Mouse (Mus musculus) adipocyte (in vitro differentiated cells): ENCODE measurements at regions not wholly inside any gene's neighbourhood (a gene's known extent, or its start where the extent isn't known, plus 50 kb on each side); places are given as distances from the start of the nearest gene placed in this dataset.
"Not testable (repeated sequence)": the region's sequence is repeated elsewhere in the genome, so short reads cannot be mapped to it uniquely, and the experiment has no call there.

ENCODE experiments used
- DNase-seq: peaks from one replicate; pipeline ENCODE4 v3.0.0-alpha.2; 2016; ENCODE audit warnings: low spot score

DNA sequence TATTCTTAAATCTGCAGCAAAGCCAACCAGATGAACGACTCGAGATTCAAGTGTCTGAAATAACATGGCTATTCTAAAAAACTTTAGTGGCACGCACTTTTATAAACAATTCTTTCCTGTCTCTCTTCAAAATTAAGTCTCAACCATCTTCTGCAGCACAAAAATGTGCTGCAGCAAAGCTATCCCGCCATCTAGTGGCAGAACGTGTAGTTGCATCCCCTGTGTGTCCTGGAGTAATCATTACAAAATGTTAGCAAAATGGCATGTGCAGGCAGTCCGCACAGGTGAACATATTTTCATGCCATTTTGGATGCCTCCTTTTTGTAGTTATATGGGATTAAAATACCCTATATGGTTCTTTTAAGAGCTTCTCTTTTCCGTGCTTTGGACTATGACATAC is 293.1 kb upstream of the Slc7a14 start:
- peak; percentile 85 for DNase-seq

DNA sequence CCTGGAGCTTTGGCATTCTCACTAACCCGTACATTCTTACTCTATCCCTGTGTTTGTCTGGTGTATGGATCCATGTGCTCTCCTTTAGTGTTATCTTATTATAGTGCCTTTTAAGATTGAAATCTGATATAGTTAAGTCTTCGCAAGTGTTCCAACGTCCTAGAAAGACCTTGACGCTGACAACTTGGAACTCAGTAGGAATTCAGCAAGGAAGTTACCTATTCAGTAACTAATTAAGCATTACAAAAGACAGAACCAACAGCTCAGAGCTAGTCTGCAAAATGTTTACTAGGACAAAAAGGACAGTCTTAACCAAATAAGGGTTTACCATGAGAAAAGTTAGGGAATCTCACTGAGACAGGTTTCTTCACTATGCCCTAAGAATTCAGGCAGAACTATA is 286.4 kb upstream of the Slc7a14 start:
- not testable (repeated sequence) for DNase-seq

DNA sequence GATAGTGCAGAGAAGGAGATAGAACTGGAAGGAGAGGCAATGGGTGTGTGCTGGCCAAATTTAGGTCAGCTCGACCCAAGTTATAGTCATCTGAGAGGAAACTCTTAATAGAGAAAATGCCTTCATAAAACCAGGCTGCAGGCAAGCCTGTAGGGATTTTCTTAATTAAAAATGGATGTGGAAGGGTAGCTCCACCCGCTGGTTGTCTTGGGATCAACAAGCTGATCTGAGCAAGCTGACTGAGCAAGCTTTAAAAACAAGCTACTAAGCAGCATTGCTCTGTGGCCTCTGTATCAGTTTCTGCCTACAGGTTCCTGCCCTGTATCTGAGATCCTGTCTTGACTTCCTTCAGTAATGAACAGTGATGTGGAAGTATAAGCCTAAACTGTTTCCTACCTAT is 275.8 kb upstream of the Slc7a14 start:
- DNase-seq, result no peak

DNA sequence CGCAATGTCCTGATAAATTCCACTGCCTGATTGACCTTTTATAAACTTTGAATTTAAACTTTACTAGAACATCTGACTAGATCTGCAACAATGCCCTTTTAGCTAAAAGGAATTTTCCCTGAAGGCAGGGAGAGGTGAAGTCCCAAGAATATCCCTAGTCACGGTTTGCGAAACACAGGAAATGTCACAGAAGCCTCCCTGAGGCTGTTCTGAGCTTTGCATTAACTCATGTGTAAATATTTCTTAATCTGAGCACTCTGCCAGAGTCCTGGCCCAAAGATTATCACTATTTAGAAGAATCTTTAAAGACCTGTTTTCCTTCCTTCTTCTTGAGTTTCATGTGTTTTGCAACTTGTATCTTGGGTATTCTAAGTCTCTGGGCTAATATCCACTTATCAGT is 263.7 kb upstream of the Slc7a14 start:
- DNase-seq, result no peak
